Mouse (Mus musculus): Measurements from ENCODE around the gene Zfp652.

DNA sequence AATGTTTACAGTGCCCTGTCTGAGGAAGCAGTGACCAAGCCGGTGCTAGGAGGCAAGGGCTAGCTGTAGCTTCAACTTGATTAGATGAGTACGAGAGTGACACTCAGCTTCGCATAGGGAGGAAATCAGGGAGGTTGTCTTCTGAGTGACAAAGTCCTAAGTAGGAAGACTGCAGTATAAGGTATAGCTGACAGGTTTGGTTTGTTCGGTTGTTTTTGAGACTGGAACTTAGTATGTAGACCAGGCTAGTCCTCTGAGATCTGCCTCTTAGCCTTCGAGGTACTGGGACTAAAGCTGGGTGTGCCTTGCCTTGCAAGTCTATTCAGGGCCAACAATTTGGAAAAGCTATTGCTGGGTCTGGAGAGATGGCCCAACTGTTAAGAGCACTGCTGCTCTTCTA lies 10.8 kb downstream of the Zfp652 start, which contains the start of gene B130006D01Rik:
- TF ChIP-seq CTCF (IDR thresholded peaks at IDR 0.05; ENCODE audit: extremely low read depth, insufficient read depth, insufficient read length, insufficient replicate concordance) (no peak), POLR2A (IDR thresholded peaks at IDR 0.05; ENCODE audit: low read depth, low read length) (no peak)
